Mouse (Mus musculus): ENCODE results near the gene Acat2.
"Not testable (repeated sequence)": the region's sequence is repeated elsewhere in the genome, so short reads cannot be mapped to it uniquely, and the experiment has no call there.

The Acat2 gene

DNA sequence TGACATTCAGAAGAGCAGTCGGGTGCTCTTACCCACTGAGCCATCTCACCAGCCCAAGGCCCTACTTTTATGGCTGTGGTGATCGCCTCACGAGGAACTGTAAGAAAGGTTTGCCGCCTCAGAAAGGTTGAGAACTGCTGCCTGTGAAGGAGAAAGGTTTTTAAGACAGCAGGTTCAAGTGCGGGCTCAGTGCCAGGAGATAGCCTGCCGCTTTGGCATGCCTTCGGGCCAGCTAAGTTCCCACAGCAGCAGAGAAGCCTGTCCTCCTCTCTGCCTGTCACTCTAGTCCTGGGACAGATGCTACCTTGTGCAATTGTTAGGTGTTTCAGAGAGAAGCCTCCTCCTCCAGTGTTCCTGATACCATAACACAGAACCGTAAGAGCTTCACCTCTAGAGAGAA, 3.9 kb downstream of the Acat2 start:
- DNase-seq, result no peak

DNA sequence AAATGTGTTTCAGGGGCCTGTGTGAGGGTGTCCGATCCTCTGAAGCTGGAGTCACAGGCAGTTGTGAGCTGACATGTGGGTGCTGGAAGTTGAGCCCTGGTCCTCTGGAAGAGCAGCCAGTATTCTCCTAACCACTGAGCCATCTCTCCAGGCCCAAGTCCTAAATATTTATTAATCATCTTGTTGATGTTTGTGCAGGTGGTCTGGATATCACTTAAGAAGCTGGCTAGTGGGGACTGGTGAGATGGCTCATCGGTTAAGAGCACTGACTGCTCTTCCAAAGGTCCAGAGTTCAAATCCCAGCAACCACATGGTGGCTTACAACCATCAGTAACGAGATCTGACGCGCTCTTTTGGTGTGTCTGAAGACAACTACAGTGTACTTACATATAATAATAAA, 10.9 kb downstream of the Acat2 start:
- no peak for DNase-seq

DNA sequence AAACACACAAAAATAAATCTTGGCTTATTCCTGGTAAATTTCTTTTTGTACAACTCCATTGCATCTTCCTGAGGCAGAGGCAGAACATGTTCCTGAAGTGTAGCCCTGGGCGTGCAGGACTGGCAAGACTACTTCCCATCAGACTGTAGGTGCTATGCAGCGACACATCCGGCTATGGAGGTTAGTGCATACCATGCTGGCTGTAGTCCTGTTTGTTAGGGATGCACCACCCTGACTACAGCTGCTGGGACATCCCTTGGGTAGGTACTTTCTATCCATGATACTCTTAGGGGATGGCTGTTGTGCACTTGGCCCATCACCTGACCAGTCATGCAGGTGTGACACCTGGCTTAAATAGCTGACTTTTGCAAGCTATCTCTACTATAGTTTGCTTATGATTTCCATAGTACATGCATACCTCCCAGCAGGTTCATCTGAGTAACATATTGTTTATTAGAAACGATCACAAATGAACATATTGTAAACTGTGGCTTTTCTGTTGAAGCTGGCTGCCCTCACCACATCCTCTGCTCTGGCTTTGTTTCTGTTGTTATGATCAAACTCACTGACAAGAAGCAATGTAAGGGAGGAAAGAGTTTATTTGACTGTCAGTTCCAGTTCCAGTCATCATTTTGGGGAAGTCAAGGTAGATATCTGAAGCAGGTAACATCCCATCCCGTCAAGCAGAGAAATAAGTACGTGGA, 17.9 kb downstream of the Acat2 start:
- DNase-seq, result no peak

DNA sequence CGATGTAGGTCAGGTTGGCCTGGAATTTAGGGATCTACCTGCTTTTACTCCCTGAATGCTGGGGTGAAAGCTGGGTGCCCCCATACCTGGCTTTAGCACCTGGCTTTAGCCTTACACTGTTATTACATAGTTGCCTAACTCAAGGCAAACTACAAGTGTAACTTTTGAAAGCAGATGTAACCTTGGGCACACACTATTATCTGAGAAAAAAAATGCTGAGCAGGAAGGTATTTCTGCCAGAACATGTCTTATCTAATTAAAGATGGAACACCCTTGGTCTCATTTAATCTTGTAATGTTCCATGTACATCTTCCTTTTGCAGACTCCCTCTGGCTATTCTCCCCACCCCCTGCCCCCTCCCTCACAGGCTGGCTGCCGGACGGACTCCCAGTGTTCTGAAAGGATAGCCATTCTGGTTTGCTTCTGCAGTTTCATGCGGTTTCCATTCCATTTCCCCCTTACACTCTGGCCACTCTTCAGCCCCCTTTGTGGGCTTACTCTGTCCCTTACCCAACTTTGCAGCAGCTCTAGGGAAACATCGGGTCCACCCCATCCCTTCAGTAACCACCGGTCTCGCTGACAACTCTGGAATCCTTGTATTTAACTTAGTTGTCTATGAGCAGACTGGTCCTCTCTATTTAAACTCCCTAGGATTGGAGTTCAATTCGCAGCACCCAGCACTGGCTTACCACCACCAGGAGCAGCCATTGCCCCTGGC, 18.8 kb downstream of the Acat2 start:
- no peak for DNase-seq

DNA sequence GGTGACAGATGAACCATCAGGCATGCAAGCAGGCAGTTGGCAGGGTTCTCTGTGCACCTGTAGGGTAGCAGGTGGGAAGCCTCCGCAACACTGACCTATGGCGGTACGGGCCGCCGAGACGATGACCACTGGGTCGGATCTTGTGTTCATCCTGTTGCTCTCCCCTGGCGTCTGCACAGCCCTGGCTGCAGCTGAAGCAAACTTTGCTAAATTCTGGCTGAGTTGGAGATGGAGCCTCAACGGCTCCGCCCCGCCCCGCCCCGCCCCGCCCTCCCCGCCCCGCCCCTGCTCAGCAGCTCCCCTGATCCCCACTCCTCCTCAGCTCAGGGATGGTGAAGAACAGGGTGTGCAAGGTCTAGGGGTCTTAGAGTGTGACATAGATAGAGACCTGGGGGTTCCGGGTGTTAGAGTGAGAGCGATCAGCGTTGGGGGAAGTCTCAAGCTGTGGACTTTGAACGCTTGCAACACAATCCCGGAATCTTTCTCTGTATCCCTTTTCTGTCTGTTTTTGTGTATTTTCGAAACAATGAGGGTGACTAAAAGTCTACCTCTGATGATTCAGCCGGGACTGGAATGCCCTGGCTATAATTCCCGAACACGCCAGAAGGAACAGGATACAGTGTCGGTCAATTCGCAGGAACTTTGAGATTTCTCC, 20.3 kb downstream of the Acat2 start, which contains the start of gene Acat3:
Gene Acat3, minus strand, starts transcription at position 450 of the 655 bp plus-strand sequence.
- no peak for DNase-seq

DNA sequence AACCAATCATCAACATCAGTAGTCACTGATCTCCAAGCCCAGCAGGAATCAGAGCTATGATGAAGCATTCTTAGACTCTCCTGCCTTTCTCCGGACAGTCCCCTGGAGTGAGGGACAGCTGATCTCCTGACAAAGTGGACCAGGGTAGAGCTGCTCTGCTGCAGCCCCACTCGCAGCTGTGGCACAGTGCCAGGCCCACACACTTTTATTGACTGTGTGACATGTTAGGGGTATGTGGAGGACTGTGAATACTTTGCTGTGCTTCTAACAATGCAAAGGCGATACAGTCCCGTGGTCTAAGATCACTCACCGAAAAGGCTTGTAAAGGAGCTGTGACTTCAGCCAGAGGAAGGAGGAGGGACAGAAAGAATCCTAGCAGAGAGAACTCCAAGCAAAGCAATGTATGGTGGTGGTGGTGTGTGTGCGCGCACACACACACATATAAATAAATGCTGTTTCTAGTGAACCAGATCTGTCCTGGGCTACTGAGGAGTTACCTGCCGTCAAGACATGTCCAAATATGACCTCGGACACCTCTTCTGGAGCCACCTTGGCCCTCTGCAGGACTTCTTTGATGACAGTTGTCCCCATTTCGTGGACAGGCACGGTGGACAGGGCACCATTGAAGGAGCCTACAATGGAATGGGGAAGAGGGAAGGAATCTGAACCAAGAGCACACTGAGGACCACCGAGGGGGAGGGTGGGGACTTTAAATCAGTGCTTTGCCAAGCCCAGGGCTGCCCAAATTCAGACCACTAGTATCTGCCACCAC, 21.0 kb downstream of the Acat2 start:
- DNase-seq, result not testable (repeated sequence)

DNA sequence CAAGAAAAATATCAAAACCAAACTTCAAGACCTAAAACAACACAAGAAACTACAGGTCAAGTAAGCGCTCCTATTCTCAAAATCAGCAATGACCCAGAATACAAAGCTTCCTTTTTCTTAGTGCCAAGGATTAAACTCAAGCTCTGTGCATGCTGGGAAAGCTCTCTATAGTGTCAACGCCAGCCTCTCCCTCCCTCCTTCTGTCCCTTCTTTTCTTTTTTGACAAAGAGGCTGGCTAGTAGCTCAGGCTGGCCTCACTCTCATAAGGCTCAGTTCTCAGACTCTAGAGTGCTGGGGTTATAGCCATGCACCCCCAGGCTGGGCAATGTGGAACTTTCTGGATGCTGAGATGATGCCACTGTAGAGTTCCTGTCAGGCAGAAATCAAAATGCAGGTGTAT, 22.5 kb downstream of the Acat2 start:
- DNase-seq, result no peak

DNA sequence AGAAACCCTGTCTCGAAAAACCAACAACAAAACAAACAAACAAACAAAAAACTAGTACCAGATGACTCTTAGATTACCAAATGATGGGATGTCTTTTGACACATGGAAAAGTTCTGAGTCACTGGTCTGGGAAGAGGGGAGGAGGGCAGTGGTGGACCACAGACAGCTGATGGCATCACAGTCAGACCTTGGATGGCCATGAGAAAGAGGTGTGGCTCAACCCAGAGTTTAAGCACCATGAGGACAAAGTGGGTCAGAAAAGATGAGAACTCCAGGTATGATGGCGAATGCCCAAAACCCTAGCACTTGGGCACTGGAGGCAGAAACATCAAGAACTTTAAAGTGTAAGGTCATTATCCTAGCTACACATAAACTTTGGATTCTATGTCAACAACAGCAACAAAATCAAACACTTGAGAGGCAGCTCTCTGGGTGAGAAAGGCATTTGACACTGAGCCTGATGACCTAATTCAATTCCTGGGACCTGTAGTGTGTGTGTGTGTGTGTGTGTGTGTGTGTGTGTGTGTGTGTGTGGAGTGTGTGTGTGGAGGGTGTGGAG, 23.1 kb downstream of the Acat2 start:
- DNase-seq, result no peak

DNA sequence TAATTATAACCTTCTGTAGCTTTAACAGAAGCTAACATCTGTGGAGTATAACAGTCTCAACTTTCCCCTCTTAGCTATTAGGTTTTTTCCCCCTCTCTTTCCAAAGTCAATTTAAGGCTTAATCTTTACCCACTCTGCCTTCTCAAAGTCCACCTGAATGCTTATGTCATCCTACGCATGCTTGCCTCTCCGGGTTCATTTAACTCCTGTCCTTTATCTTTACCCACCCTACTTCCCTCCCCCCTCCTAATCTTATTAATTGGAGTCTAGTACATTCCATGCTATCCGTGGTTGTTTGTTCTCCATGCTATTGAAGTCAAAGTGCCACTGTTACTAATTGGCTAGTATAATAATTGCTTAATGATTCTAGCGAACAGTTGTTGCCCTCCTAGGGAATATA, 24.8 kb downstream of the Acat2 start:
- DNase-seq, result no peak

DNA sequence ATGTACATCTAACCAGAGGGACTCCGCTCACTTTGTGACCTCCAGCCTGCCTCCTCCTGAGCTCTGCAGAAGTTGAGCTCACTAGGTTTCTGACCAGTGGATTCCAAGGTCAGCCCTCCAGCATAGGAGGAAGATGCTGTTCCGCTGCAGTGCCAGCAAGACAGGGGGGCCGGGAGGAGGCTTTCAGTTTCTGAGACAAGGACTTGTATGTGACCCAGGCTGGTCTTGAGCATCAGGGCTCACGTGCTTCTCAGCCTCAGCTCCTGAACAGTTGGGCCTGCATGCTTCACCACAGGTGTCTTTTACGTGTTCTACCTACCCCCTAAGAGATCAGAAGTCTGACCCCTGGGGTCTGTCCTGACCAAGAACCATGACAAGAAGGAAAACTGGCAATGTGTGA, 29.0 kb downstream of the Acat2 start:
- not testable (repeated sequence) for DNase-seq

DNA sequence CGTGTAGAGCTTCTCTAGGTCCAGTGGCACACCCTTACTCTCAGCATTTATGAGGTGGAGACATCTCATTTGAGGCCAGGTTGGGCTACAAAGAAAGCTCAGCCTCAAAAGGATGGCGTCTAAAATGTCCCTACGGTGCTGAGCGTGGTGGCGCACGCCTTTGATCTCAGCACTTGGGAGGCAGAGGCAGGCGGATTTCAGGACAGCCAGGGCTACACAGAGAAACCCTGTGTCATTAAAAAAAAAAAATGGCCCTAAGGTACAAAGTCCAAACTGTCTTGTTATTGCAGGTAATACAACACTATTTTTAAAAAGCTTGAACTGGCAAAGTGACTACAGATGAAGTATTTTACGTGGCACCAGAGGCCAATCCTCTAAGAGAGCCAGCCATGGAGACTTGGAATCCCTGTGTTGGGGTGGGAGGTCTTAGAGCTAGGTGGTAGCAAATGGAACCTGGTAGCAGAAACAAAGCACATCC, 34.8 kb downstream of the Acat2 start:
- no peak for DNase-seq

DNA sequence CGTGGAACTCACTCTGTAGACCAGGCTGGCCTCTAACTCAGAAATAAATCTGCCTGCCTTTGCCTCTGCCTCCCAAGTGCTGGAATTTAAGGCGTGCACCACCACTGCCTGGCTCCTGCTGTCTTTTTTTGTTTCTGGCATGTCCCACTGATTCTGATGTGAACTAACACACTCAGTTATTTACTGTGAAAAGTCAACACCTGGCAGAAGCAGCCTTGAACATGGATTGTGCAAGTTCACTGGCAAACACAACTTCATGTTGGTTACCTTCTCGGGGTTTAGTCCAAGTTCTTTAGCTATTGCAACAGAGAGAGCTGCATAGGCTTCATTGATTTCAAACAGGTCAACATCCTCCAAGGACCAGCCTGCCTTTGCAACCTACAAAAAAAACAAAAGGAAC, 35.5 kb downstream of the Acat2 start:
- no peak for DNase-seq

DNA sequence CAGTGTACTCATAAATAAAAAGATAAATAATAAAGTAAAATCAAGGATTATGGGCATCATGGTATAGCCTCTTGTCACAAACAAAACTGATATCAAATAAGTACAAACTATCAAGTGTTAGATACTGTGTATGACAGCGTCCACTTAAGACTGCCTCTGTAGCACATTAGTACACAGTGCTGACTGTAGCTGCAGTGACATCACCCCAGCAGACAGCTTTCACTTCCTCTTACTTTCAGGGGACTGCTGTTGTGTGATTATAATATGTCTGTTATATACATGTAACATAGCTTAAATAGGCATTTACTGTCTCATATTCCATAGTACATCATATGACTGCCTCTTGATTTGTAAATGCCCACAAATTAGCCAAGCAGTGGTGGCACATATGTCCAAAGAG, 39.5 kb downstream of the Acat2 start:
- no peak for DNase-seq

DNA sequence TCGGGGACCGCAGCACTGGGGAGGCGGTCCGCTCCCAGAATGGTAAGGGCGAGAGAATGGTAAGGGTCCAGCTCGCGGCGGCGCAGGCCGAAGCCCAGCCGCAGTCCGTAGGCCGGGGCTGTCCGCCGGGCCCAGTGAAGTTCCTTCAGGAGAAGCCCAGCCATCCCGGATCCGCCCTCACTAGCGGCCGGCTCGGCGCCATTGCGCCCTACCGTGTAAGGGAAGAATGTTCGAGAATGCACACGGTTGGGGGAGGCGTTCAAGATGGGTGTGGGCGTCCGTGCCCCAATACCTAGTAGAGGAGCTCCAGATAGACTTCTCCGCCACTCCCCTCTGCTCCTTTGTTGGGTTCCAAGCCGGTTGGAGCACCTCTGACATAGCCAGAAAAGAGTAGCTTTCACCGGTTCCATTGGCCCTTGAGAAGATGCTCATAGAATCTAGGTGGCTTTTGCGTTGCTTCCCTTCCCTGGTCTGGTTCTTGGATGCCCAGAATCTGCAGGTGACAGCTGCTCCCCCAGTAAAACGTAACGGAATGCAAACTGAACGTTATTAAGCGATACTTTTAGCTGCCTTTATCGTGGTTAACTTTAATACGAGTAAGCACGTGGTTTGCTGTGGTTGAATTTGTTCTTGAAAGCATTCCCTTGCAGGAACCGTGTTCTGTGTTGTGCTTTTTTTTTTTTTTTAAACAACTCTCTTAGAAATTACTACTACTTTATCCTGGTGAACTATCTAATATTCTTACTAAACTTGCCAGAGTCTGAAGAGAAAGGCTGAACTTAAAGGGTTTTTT, 43.8 kb downstream of the Acat2 start:
- DNase-seq, result peak in 1 of 2 experiments; percentile 63

DNA sequence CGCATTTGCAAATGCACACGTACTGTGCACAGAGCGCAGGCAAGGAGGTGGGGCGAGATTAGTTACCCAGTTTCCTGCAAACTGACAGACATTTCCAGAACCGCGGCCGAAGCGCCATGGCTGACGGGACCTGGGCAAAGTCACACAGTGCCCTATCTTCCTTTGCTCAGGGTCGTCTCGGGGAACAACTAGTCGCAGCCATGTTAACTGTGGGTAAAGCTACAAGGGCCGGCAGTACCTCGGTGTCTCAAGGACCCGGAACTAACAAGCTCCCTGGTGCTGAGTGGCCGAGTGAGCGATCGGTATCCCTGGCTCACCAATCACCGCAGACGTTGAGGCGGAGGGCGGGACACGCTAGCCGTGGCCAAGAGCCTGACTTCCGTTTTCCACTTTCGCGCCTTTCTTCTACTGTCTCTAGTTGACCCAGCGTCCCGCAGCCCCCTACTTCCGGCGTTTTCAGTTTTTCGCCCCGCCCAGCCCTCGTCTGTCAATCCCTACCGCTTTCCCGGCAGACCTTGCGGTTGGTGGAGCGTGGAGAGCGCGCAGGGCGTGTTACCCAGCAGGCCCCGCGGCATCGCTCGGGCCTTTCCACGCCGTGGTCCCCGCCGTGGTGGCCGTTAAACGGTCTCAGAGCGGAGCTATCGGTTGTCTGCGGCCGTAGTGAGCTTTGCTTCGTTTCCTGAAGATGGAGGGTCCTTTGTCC, 44.5 kb downstream of the Acat2 start, which contains the start of gene Mrpl18:
Gene Mrpl18, minus strand, starts transcription at position 465 of the 703 bp plus-strand sequence.
- DNase-seq, result peak; percentile 98 to 99

DNA sequence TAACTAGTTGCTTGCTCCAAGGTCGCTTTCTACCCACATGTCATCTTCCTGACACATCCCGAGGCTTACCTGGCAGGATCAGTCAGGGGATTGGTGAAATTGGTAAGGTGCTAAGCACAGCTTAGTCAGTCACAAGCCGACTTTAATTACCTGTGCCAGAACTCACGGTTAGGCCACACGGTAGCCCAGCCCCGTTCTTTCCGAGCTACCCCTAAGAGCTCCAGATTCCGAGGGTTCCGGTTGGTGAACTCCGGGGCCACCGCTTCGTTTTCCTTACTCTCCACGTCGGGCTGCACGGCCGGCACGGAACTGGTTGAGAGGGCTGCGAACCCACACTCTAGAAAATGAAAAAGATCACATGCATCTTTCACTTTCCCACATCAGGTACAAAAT, 45.1 kb downstream of the Acat2 start, which contains the start of gene Tcp1:
Gene Tcp1, plus strand, starts transcription at position 214 of the 393 bp plus-strand sequence.
- DNase-seq, result peak in 1 of 2 experiments; percentile 28

DNA sequence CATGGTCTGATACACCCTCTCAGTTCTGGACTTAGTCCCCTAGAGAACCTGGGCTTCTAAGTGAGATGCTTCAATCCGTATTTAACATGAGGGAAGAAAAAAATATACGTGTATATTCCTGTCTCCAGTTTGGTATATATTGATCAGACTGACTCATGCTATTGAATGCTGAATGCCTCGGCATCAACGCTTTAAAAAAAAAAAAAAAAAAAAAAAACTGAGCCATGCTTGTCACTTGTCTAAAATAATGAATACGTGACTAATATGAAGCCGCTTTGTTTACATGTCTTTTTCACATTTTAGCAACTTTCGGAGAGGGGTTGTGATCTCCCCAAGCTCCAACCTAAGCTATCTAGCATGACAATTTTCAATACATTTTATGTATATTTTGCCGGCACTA, 50.2 kb downstream of the Acat2 start:
- no peak for DNase-seq

DNA sequence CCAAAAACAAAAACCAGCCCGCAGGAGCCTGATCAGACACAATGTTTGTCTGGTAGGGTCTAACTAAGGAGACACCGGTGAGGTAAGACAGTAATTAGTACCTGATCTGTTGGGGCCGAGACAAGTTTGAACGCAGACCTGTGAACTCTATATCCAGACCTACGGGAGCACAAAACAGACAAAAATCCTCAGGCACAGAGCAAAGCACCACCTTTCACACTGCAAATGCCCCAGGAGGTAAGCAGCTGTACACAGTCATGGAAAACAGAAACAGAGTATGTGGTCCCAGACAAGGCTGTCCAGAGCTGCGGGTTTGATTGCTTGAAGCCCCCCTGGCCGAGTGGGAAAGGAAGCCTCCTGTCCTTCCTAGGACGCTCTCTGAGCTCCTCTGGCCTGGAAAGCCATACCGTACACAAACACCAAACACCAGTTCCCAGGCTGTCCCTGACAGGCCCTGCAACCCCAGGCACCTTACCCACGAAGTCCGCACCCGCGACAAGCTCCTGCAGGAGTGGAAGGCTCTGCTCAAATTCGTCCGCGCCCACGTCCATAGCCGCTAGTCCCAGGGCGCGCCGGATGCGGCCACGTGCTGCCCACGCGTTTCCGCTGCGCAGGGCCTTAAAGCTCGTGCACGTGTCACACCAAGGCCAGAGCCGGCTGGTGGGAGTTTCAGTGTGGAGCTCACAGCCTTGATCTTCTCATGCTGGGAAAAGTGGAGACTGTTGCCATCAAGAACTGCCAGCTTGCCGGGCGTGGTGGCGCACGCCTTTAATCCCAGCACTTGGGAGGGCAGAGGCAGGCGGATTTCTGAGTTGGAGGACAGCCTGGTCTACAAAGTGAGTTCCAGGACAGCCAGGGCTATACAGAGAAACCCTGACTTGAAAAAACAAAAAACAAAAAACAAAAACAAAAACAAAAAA, 50.9 kb downstream of the Acat2 start, which contains the start of gene Pnldc1:
Gene Pnldc1, minus strand, starts transcription at position 870 of the 920 bp plus-strand sequence.
- no peak for DNase-seq

DNA sequence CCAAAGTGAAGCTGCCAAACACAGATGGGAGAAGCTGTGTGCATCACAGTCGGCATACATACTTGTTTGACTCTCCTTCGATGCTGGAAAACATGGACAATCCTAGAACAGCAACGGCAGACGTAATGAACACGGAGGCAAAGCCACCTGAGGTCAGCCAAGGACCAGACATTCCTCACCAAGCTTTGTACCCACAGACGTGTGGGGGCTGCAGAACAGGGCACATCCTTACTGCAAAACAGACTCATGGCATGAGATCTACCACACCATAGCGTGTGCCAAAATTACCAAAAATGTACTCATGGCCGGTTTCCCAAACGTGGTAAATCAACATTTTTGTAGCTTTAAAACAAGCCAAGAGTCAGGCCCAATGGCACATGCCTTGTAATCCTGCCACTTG, 54.1 kb downstream of the Acat2 start:
- DNase-seq, result no peak

DNA sequence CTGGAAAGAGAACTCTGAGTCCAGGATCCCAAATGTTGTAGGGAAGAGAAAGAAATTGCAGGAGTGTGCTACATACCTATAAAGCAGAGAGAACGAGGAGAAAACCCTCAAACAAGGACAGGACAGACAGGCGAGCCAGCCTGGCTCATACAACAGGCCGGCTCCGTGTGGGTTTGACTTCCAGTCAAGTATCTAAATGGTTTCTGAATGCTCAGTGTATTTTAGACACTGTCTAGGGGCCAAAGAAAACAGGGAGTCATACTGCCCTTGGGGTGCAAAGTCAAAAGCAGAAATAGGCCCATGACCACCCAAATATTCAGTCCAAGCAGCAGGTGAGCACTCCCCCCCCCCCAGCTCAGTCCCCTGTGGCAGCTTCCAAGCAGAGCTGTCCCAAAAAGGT, 54.7 kb downstream of the Acat2 start:
- no peak for DNase-seq

All from thymus, adult 18-20 months (tissue).